Mouse (Mus musculus) megakaryocyte-erythroid progenitor cell, adult 5-6 weeks (primary cell): Measurements from ENCODE around the gene Traf2. TPM values are rescaled to one million over a fixed set of nuclear protein-coding genes. Genes with fewer than 3 reads are reported as not detected.

Experiments
- total RNA-seq, 2 experiments: library from RNA; stranded (forward) in 1 of 2; stranded (reverse) in 1 of 2; fragments of 200-1000, 215-1000 nt in 1 of 2; fragments of >200 nt in 1 of 2; fragmentation: Nextera tagmentation in 1 of 2; gene quantifications; 2 replicates each; pipeline ENCODE4 v1.2.3; 2014 to 2017

Traf2 gene
- total RNA-seq, 2 experiments from 2014 or later, result 13.7 to 22.4 TPM

Other genes with a start within 250 kb of the Traf2 start
Only the 30 nearest of the 33 such genes appear.
- gene Man1b1, start 214.6 kb downstream of the Traf2 start, total RNA-seq (2014; fragmentation: Nextera tagmentation), result 37.1 and 38.9 TPM in 2 replicates
- 31.8 and 82.7 TPM in 2 replicates for gene Man1b1, start 214.6 kb downstream of the Traf2 start, total RNA-seq (2017)
- 9.5 and 16.6 TPM in 2 replicates for gene Dpp7, start 190.6 kb downstream of the Traf2 start, total RNA-seq (2014; fragmentation: Nextera tagmentation)
- 22.0 and 59.0 TPM in 2 replicates for gene Dpp7, start 190.6 kb downstream of the Traf2 start, total RNA-seq (2017)
- gene Uap1l1, start 181.3 kb downstream of the Traf2 start, total RNA-seq (2014; fragmentation: Nextera tagmentation), result 9.7 and 12.7 TPM in 2 replicates
- gene Uap1l1, start 181.3 kb downstream of the Traf2 start, total RNA-seq (2017), result 2.0 and 2.5 TPM in 2 replicates
- 18.4 and 19.0 TPM in 2 replicates for gene Sapcd2, start 174.6 kb downstream of the Traf2 start, total RNA-seq (2014; fragmentation: Nextera tagmentation)
- gene Sapcd2, start 174.6 kb downstream of the Traf2 start, total RNA-seq (2017), result 4.9 and 7.1 TPM in 2 replicates
- gene Entpd2, start 151.1 kb downstream of the Traf2 start, total RNA-seq (2014; fragmentation: Nextera tagmentation), result not detected in 2 replicates
- gene Entpd2, start 151.1 kb downstream of the Traf2 start, total RNA-seq (2017), result not detected in 2 replicates
- not detected in 2 replicates for gene Npdc1, start 147.6 kb downstream of the Traf2 start, total RNA-seq (2014; fragmentation: Nextera tagmentation)
- not detected in 2 replicates for gene Npdc1, start 147.6 kb downstream of the Traf2 start, total RNA-seq (2017)
- gene Fut7, start 123.7 kb downstream of the Traf2 start, total RNA-seq (2014; fragmentation: Nextera tagmentation), result 3.4 and 6.3 TPM in 2 replicates
- gene Fut7, start 123.7 kb downstream of the Traf2 start, total RNA-seq (2017), result 4.5 and 4.9 TPM in 2 replicates
- 34.7 and 38.3 TPM in 2 replicates for gene Abca2, start 118.2 kb downstream of the Traf2 start, total RNA-seq (2014; fragmentation: Nextera tagmentation)
- 10.8 and 13.1 TPM in 2 replicates for gene Abca2, start 118.2 kb downstream of the Traf2 start, total RNA-seq (2017)
- gene Clic3, start 90.1 kb downstream of the Traf2 start, total RNA-seq (2014; fragmentation: Nextera tagmentation), result not detected in 2 replicates
- gene Clic3, start 90.1 kb downstream of the Traf2 start, total RNA-seq (2017), result not detected in 2 replicates
- 34.5 and 36.3 TPM in 2 replicates for gene Paxx, start 85.8 kb downstream of the Traf2 start, total RNA-seq (2014; fragmentation: Nextera tagmentation)
- gene Paxx, start 85.8 kb downstream of the Traf2 start, total RNA-seq (2017), result 17.9 and 25.9 TPM in 2 replicates
- not detected in 2 replicates for gene Ptgds, start 76.9 kb downstream of the Traf2 start, total RNA-seq (2014; fragmentation: Nextera tagmentation)
- gene Ptgds, start 76.9 kb downstream of the Traf2 start, total RNA-seq (2017), result not detected in 2 replicates
- not detected in 2 replicates for gene Lcn12, start 53.0 kb downstream of the Traf2 start, total RNA-seq (2014; fragmentation: Nextera tagmentation)
- gene Lcn12, start 53.0 kb downstream of the Traf2 start, total RNA-seq (2017), result not detected in 2 replicates
- 50.4 and 64.5 TPM in 2 replicates for gene Fbxw5, start 46.2 kb downstream of the Traf2 start, total RNA-seq (2014; fragmentation: Nextera tagmentation)
- gene Fbxw5, start 46.2 kb downstream of the Traf2 start, total RNA-seq (2017), result 24.0 and 28.9 TPM in 2 replicates
- gene C8g, start 45.2 kb downstream of the Traf2 start, total RNA-seq (2014; fragmentation: Nextera tagmentation), result 0.63 and 2.2 TPM in 2 replicates
- gene C8g, start 45.2 kb downstream of the Traf2 start, total RNA-seq (2017), result 0.76 and 3.3 TPM in 2 replicates
- 151 and 209 TPM in 2 replicates for gene Edf1, start 10.9 kb upstream of the Traf2 start, total RNA-seq (2014; fragmentation: Nextera tagmentation)
- 60.9 and 105 TPM in 2 replicates for gene Edf1, start 10.9 kb upstream of the Traf2 start, total RNA-seq (2017)
- 6.5 and 8.1 TPM in 2 replicates for gene Mamdc4, start 27.9 kb upstream of the Traf2 start, total RNA-seq (2014; fragmentation: Nextera tagmentation)
- 0.38 and 2.0 TPM in 2 replicates for gene Mamdc4, start 27.9 kb upstream of the Traf2 start, total RNA-seq (2017)
- gene Phpt1, start 28.3 kb upstream of the Traf2 start, total RNA-seq (2014; fragmentation: Nextera tagmentation), result 36.5 and 43.2 TPM in 2 replicates
- gene Phpt1, start 28.3 kb upstream of the Traf2 start, total RNA-seq (2017), result 19.1 and 25.2 TPM in 2 replicates
- gene Ajm1, start 34.8 kb upstream of the Traf2 start, total RNA-seq (2014; fragmentation: Nextera tagmentation), result not detected in 2 replicates
- gene Ajm1, start 34.8 kb upstream of the Traf2 start, total RNA-seq (2017), result 0.09 TPM in 1 of 2 replicates, not detected in the other
- 55.8 and 58.7 TPM in 2 replicates for gene Rabl6, start 61.6 kb upstream of the Traf2 start, total RNA-seq (2014; fragmentation: Nextera tagmentation)
- 58.5 and 92.0 TPM in 2 replicates for gene Rabl6, start 61.6 kb upstream of the Traf2 start, total RNA-seq (2017)
- not detected in 2 replicates for gene Ccdc183, start 70.7 kb upstream of the Traf2 start, total RNA-seq (2014; fragmentation: Nextera tagmentation)
- not detected in 2 replicates for gene Ccdc183, start 70.7 kb upstream of the Traf2 start, total RNA-seq (2017)
- gene Tmem141, start 75.1 kb upstream of the Traf2 start, total RNA-seq (2014; fragmentation: Nextera tagmentation), result 2.1 and 3.0 TPM in 2 replicates
- 3.7 and 5.9 TPM in 2 replicates for gene Tmem141, start 75.1 kb upstream of the Traf2 start, total RNA-seq (2017)
- not detected in 2 replicates for gene Fcna, start 81.1 kb upstream of the Traf2 start, total RNA-seq (2014; fragmentation: Nextera tagmentation)
- not detected in 2 replicates for gene Fcna, start 81.1 kb upstream of the Traf2 start, total RNA-seq (2017)
- gene Lcn8, start 106.2 kb upstream of the Traf2 start, total RNA-seq (2014; fragmentation: Nextera tagmentation), result not detected in 2 replicates
- not detected in 2 replicates for gene Lcn8, start 106.2 kb upstream of the Traf2 start, total RNA-seq (2017)
- not detected in 2 replicates for gene Lcn5, start 111.0 kb upstream of the Traf2 start, total RNA-seq (2014; fragmentation: Nextera tagmentation)
- not detected in 2 replicates for gene Lcn5, start 111.0 kb upstream of the Traf2 start, total RNA-seq (2017)
- gene Lcn6, start 129.8 kb upstream of the Traf2 start, total RNA-seq (2014; fragmentation: Nextera tagmentation), result not detected in 2 replicates
- gene Lcn6, start 129.8 kb upstream of the Traf2 start, total RNA-seq (2017), result not detected in 2 replicates
- gene Lcn10, start 135.8 kb upstream of the Traf2 start, total RNA-seq (2014; fragmentation: Nextera tagmentation), result not detected in 2 replicates
- gene Lcn10, start 135.8 kb upstream of the Traf2 start, total RNA-seq (2017), result not detected in 2 replicates
- gene Obp2a, start 153.1 kb upstream of the Traf2 start, total RNA-seq (2014; fragmentation: Nextera tagmentation), result not detected in 2 replicates
- gene Obp2a, start 153.1 kb upstream of the Traf2 start, total RNA-seq (2017), result not detected in 2 replicates
- gene Bmyc, start 159.8 kb upstream of the Traf2 start, total RNA-seq (2014; fragmentation: Nextera tagmentation), result 2.8 and 7.9 TPM in 2 replicates
- gene Bmyc, start 159.8 kb upstream of the Traf2 start, total RNA-seq (2017), result 2.4 and 2.5 TPM in 2 replicates
- gene Obp2b, start 190.1 kb upstream of the Traf2 start, total RNA-seq (2014; fragmentation: Nextera tagmentation), result not detected in 2 replicates
- gene Obp2b, start 190.1 kb upstream of the Traf2 start, total RNA-seq (2017), result not detected in 2 replicates
- gene Lcn3, start 218.6 kb upstream of the Traf2 start, total RNA-seq (2014; fragmentation: Nextera tagmentation), result not detected in 2 replicates
- not detected in 2 replicates for gene Lcn3, start 218.6 kb upstream of the Traf2 start, total RNA-seq (2017)